Mouse (Mus musculus) lung, adult 2 months (tissue): ENCODE measurements around the gene Polr3c. TPM values are rescaled to one million over a fixed set of nuclear protein-coding genes. Genes with fewer than 3 reads are reported as not detected.

Source experiments
- DNase-seq: peaks from one replicate; pipeline ENCODE4 v3.0.0; 2022
- H3K4me1 ChIP-seq: fragments of 200-500 bp; 2 replicates; pipeline ENCODE4 v1.6.1; 2011; ENCODE audit warnings: low read length; ENCODE audit not compliant: control insufficient read depth, insufficient read depth
- H3K4me3 ChIP-seq: fragments of 200-500 bp; replicated peaks from 2 replicates; pipeline ENCODE3; 2011; ENCODE audit warnings: low read depth, mild to moderate bottlenecking, control low read depth, low read length; ENCODE audit errors: extremely low read depth
- CTCF ChIP-seq: fragments of 200-500 bp; IDR thresholded peaks from 2 replicates; pipeline ENCODE4 v1.5.1; 2011; ENCODE audit warnings: mild to moderate bottlenecking, low read length, control low read depth; ENCODE audit not compliant: insufficient read depth
- POLR2A ChIP-seq: fragments of 200-500 bp; IDR thresholded peaks from 2 replicates; pipeline ENCODE4 v1.6.1; 2011; ENCODE audit warnings: low read depth, mild to moderate bottlenecking, control low read depth, low read length, borderline replicate concordance; ENCODE audit errors: extremely low read depth
- WGBS: fragments of 180-500 bp; shearing (Covaris S2); methylation state at CpG from one replicate; pipeline ENCODE4 v1.1.7; 2018; 5-methylcytosine and 5-hydroxymethylcytosine counted together
- polyA plus RNA-seq: library from polyadenylated mRNA; depleted of rRNA; stranded (reverse); fragments of >200 nt; gene quantifications from 2 replicates; pipeline ENCODE4 v1.2.3, GENCODE M21; 2012

The Polr3c gene
- polyA plus RNA-seq, 1 experiment: 29.8 TPM

DNA sequence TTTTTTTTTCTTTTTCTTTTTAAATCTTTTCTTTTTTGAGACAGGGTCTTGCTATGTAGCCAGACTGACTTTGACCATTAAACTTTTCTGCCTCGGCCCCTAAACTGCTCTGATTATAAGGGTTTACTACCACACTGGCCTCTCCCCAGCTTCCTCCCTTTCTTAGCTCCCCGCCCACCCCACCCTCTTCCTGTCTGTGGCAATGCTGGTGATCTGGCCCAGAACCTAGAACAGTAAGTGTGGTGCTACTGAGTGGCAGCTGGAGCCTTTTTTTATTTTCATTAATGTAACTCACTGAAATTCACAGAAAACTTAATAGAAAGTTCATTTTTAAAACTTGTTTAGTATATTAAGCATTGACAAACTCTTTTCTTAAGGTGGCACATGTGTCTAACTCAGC, 11.6 kb downstream of the Polr3c start:
- Histone ChIP-seq H3K4me1 (peaks cover 6% of the 10 kb centered on the region), H3K4me3 (no peak overlapping the region)
- TF ChIP-seq CTCF: no peak
- no peak for TF ChIP-seq POLR2A
- no peak for DNase-seq
- WGBS: 46% methylated on average over 2 of the region's 2 CpGs

DNA sequence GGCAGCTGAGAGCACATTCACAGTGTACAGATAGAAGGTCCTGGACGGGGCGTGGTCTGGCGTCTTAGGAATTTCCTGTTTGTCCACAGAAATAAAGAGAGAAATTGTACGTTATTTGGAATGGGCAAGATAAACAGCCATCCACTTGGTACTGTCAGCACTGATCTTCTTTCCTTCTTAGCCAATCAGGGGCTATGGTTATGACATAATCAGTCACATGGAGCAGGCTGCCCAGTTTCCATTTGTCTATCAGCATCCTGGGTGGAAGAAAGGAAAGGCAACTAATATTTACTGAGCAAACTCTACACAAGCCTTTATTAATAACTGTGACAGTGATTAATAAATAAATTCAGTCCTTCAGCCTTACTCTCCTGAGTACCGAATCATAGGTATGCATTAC, 13.1 kb downstream of the Polr3c start:
- no peak overlapping the region for H3K4me3 ChIP-seq
- WGBS: 54% methylated on average over 5 of the region's 5 CpGs
- DNase-seq: no peak
- peaks cover 6% of the 10 kb centered on the region for H3K4me1 ChIP-seq
- TF ChIP-seq CTCF (no peak), POLR2A (no peak)

GRCm38 (mm10) chr3:96708684-96709064, 18.8 kb downstream of the Polr3c start:
- DNase-seq: no peak
- no peak overlapping the region for H3K4me3 ChIP-seq
- 59% methylated on average over 2 of the region's 2 CpGs for WGBS
- TF ChIP-seq POLR2A: no peak
- TF ChIP-seq CTCF: no peak
- H3K4me1 ChIP-seq: peaks cover 4% of the 10 kb centered on the region; the same call in 1 of the 2 replicates

DNA sequence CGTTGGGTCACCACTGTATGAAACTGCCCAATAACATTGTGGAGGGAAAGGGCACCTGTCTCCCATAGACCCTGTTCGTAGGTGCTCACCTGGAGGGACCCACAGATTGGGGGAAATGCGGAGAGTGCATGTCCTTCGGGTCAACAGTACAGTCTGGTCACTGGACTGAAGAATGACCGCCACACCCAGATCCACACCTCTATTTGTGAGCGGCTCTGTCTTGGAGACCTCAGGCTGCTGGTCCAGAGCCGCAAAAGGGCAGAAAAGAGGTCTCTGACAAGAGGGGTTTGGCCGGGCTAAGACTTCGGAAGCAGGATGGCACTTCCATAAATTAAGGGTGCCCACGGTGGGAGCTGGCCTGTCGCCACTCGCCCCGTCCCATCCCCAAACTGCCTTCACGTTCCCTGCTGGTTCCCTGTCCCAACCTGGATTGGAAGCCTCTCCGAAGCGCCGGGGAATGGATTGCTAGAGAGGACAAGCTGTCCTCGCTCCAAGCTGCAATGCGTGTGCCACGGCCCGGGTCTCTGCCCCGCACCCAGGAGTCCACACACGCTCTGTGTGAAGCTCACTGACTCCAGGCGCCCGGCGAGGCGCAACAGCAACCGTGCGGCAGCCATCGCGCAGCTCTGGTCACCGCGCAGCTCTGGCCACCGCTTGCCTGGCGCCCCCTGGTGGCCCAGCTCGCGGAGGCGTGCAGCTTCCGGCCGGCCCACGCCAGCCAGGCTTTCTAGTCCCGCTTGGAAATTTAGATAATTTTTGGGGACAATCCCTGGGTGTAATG, 19.3 kb downstream of the Polr3c start, which contains the start of gene Nudt17:
Gene Nudt17, minus strand, starts transcription at position 660 of the 781 bp plus-strand sequence.
- Histone ChIP-seq H3K4me1 (peaks cover 4% of the 10 kb centered on the region; the same call in 1 of the 2 replicates), H3K4me3 (peak within 1 kb of the TSS; percentile 61)
- 4% methylated on average over 42 of the region's 42 CpGs for WGBS
- peak; percentile 80 for DNase-seq
- TF ChIP-seq POLR2A: no peak
- TF ChIP-seq CTCF: peak; percentile 53

DNA sequence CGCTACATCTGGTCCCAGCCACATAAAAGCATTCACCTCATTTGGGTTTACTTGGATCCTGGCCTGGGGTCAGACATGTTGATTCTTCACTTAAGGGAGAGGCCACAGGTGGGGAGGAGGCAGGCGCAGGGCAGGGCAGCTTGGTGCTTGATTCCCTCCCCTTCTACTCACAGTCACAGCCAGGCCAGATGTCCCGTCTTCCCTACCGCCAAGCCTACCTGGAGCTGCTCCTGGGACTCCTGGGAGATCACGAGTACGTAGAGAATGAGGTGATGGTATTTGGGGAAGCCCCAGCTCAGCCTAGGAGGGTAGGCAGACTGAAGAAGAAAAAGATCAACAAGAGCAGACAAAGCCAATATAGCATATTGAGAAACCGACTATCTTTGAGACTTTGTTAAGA, 20.4 kb downstream of the Polr3c start:
- 56% methylated on average over 7 of the region's 7 CpGs for WGBS
- no peak for DNase-seq
- TF ChIP-seq CTCF (no peak), POLR2A (no peak)
- Histone ChIP-seq H3K4me3 (no peak overlapping the region), H3K4me1 (peaks cover 4% of the 10 kb centered on the region; the same call in 1 of the 2 replicates)

GRCm38 (mm10) chr3:96706217-96706616, 21.2 kb downstream of the Polr3c start:
- no peak for DNase-seq
- WGBS: 89% methylated on average over 11 of the region's 11 CpGs
- no peak for TF ChIP-seq CTCF
- TF ChIP-seq POLR2A: no peak
- Histone ChIP-seq H3K4me1 (peaks cover 4% of the 10 kb centered on the region; the same call in 1 of the 2 replicates), H3K4me3 (no peak overlapping the region)

DNA sequence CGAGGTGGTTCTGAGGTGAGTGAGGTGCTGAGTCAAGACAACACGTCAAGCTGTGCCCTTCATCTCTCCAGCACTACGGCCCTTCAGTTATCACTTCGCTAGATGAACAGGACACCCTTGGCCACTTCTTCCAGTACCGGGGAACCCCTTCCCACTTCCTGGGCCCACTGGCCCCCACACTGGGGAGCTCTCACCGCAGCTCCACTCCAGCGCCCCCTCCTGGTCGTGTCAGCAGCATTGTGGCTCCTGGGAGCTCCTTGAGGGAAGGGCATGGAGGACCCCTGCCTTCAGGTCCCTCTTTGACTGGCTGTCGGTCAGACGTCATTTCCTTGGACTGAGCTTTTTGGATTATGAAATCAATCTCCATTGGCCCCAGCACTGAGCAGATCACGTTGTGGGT, 22.6 kb downstream of the Polr3c start:
- peak; percentile 29 for DNase-seq
- TF ChIP-seq POLR2A (no peak), CTCF (0 out of 2 replicates have a peak, but pooled peaks have one; percentile 18)
- Histone ChIP-seq H3K4me3 (no peak overlapping the region), H3K4me1 (peaks cover 4% of the 10 kb centered on the region; the same call in 1 of the 2 replicates)
- WGBS: 71% methylated on average over 11 of the region's 11 CpGs

DNA sequence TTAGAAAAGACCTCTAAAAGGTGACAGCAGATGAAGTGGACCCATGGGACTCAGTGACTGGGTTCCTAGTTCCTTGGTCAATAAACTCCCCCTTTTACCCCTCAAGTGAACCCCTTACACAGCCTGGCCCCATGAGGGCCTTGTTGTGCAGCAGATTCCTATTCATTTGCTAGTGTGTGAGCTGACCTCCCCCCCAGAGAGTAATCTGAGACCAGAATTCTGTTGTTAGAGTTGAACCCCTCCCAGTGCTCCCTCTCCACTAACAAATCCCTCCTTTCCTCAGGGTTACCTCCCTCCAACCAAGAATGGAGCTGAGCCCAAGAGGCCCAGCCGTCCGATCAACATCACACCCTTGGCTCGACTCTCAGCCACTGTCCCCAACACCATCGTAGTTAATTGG, 26.4 kb downstream of the Polr3c start:
- no peak overlapping the region for H3K4me3 ChIP-seq
- no peak for DNase-seq
- 0 out of 2 replicates have a peak, but pooled peaks cover under 1% of the 10 kb centered on the region for H3K4me1 ChIP-seq
- 85% methylated on average over 4 of the region's 4 CpGs for WGBS
- TF ChIP-seq CTCF: no peak
- no peak for TF ChIP-seq POLR2A

- Histone ChIP-seq H3K4me1 (0 out of 2 replicates have a peak, but pooled peaks cover 4% of the 10 kb centered on the region), H3K4me3 (no peak overlapping the region)
- TF ChIP-seq CTCF (no peak), POLR2A (no peak)
- 58% methylated on average over 7 of the region's 7 CpGs for WGBS
- no peak for DNase-seq
These were observed 27.1 kb downstream of the Polr3c start for GRCm38 (mm10) chr3:96700376-96700775.

GRCm38 (mm10) chr3:96698993-96699690, 28.3 kb downstream of the Polr3c start:
- Histone ChIP-seq H3K4me3 (no peak overlapping the region), H3K4me1 (0 out of 2 replicates have a peak, but pooled peaks cover 4% of the 10 kb centered on the region)
- 67% methylated on average over 19 of the region's 19 CpGs for WGBS
- TF ChIP-seq CTCF (no peak), POLR2A (no peak)
- no peak for DNase-seq
